Mouse (Mus musculus): ENCODE results near the gene Ddx23.
A peak's percentile ranks its signal among the peaks of the same experiment; 100 is the strongest.

The Ddx23 gene

DNA sequence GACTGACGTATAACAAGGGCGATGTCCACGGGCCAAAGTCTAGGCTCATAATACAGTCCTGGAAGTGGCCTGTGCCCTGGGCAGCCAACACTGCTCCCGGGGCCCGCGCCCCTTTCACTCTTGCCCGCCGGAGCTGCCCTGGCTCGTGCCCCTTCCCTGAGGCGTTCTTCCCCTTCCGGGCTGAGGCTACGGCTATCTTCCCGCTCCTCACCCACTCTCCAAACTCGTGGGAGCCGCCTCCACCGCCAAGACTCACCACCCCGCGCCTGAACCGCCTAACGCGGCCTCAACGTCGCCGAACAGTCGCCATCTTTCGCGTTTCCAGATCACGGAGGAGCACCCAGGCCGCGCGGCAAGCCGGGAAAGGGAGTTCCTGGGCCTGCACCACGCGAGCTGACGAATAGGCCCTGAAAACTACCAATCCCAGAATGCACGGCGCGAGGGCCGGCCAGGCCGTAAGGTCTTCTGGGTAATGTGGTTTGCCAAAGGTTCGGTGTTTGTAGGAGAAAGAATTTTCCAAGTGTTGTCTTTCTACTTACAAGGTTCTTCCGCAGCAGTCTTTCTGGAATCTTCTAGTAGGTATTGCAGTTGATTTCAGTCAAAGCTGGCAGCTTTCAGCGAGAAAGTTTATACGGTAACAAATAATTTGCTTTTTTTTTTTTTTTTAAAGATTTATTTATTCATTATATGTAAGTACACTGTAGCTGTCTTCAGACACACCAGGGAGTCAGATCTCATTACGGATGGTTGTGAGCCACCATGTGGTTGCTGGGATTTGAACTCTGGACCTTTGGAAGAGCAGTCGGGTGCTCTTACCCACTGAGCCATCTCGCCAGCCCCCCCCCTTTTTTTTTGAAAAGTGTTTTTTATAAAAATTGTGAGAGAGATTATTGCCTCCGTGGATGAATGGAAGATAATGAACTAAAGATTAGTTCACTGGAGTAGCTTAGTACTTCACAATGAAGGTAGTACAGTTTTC lies at the start of gene Ddx23:
Gene Ddx23, minus strand, starts transcription at position 328 of the 979 bp plus-strand sequence.
- DNase-seq (ENCODE audit: extremely low read depth, insufficient read length, low spot score) = peak; percentile 93

GRCm38 (mm10) chr15:98710442-98710841 lies 47.7 kb upstream of the Ddx23 start:
- DNase-seq (ENCODE audit: extremely low read depth, insufficient read length, low spot score) = no peak

GRCm38 (mm10) chr15:98707766-98708372 lies 45.2 kb upstream of the Ddx23 start, which contains the start of gene Ccdc65:
Gene Ccdc65, plus strand, starts transcription at chr15:98708207.
- peak; percentile 52 for DNase-seq (ENCODE audit: extremely low read depth, insufficient read length, low spot score)

GRCm38 (mm10) chr15:98704312-98704711 lies 41.6 kb upstream of the Ddx23 start:
- DNase-seq (ENCODE audit: extremely low read depth, insufficient read length, low spot score) = no peak

GRCm38 (mm10) chr15:98699190-98700105 lies 36.8 kb upstream of the Ddx23 start:
- peak; percentile 84 for DNase-seq (ENCODE audit: extremely low read depth, insufficient read length, low spot score)

GRCm38 (mm10) chr15:98696216-98696615 lies 33.5 kb upstream of the Ddx23 start:
- DNase-seq (ENCODE audit: extremely low read depth, insufficient read length, low spot score) = no peak

GRCm38 (mm10) chr15:98695726-98696125 lies 33.0 kb upstream of the Ddx23 start:
- no peak for DNase-seq (ENCODE audit: extremely low read depth, insufficient read length, low spot score)

DNA sequence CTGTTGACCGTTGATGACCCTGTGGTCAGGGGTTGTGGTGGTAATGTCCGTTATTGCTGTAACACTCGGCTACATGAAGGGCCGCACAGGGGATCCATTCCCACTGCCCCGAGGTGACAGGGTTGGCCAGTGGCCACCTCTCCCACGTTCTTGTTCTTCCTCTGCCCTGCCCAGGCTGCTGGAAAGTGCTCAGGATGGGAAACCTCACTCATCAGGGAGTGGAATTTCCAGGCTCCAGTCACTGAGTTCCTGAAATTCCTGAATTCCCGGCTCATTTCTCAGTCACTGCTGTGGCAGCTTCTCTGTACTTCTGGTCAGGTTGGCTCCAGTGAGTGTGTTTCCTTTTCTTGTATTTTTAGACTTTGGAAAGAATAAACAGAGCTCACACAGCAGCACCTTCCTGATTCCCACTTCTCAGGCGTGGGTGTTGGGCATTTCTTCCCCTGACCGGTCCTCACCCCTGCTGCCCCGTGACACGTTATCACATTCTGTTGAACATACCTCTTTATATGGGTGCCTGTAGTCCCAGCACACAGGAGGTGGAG lies 29.5 kb upstream of the Ddx23 start:
- DNase-seq (ENCODE audit: extremely low read depth, insufficient read length, low spot score) = peak; percentile 74

GRCm38 (mm10) chr15:98691486-98692147 lies 28.9 kb upstream of the Ddx23 start:
- DNase-seq (ENCODE audit: extremely low read depth, insufficient read length, low spot score) = no peak

DNA sequence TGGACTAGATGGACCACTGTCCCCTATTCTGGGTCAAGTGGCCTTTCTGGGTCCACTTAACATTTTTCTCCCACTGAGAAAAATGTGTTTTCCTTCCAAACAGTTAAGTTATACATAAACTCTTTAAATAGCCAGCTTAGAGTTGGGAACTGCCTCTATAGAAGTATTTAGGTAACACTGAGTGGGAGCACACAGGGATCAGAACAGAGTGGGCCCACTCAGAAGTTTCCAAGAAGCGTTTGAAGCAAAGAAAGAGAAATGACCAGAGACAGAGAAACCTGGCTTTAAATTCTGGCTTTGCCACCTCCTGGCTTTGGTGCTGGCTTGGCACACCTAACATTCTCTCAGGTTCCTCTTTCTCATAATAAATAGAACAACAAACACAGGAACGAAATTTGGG lies 27.0 kb upstream of the Ddx23 start:
- DNase-seq (ENCODE audit: extremely low read depth, insufficient read length, low spot score) = no peak

DNA sequence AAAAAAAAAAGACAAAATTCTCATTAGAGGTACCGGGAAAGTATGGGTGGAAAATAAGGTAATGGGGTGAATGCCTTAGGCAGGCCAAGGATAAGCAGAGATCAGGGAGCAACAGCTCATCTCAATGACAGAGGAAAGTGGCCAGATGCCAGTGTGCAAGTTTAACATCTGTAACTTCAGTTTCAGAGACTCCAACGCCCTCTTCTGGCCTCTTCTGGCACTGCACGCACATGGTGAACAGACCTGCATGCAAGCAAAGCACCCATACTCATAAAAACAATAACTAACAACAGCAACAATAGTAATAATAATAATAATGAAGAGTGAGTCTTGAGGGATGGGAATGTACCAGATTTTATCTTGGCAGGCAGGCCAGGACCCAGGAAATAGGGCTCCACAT lies 23.2 kb upstream of the Ddx23 start:
- DNase-seq (ENCODE audit: extremely low read depth, insufficient read length, low spot score) = no peak

- DNase-seq (ENCODE audit: extremely low read depth, insufficient read length, low spot score) = no peak
Measured at GRCm38 (mm10) chr15:98683746-98684145, 21.1 kb upstream of the Ddx23 start.

GRCm38 (mm10) chr15:98683177-98683576 lies 20.5 kb upstream of the Ddx23 start:
- DNase-seq (ENCODE audit: extremely low read depth, insufficient read length, low spot score) = no peak

- DNase-seq (ENCODE audit: extremely low read depth, insufficient read length, low spot score) = no peak
Measured at GRCm38 (mm10) chr15:98681633-98682032, 18.9 kb upstream of the Ddx23 start.

DNA sequence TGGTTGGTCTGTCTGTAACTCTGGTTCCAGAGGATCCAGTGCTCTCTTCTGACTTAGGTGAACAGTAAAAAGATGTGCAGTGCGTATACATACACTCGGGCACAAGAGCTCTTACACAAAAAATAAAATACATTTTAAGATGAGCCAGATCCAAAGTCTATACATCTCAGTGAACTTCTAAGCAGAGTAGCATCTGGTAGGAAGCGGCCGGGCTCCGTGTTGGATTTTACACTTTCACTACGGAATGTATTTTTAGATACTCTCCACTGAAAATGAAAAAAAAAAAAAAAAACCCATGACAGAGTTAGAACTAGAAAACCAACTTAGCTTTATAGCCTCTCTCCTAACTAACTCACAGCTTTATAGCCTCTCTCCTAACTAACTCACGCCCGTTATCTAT lies 18.0 kb upstream of the Ddx23 start:
- DNase-seq (ENCODE audit: extremely low read depth, insufficient read length, low spot score) = no peak

- DNase-seq (ENCODE audit: extremely low read depth, insufficient read length, low spot score) = no peak
Measured at GRCm38 (mm10) chr15:98677977-98678376, 15.3 kb upstream of the Ddx23 start.

DNA sequence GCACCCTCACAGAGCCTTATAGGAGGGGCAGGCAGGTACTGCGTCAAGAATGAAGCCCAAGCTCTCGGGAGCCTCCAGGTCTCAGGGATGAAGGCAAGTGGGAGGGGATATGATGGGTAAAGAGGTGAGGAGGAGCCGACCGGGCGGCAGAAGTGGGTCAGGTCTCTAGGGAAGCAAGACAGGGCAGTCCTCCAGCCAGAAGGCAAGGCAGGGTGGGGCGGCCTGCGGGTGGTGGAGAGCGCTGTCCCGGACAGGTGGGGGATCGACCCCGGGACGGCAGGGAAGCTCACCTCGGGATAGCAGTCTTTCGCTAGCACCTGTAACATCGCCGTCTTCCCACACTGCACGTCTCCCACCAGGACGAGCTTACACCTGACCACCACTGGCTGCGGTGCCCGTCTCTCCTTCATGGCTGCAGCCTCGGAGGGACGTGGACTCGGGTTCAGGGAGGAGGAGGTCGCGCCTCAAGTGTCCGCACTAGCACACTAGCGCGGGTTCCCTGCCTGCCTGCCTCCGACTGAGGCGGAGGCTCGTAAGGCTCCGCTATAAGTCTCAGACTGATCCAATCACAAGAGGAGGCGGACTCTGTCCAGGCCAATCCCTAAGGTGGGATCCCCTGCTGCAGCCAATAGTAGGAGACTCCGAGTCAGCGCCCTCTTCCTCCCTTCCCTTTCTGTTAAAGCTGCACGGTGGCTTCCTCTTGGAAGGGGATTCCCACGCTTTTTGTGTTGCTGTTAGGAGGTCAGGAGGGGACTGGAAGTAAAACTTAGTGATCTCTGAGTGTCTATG lies 14.4 kb upstream of the Ddx23 start, which contains the start of gene Rnd1:
Gene Rnd1, minus strand, starts transcription at position 522 of the 789 bp plus-strand sequence.
- DNase-seq (ENCODE audit: extremely low read depth, insufficient read length, low spot score) = peak; percentile 87

- DNase-seq (ENCODE audit: extremely low read depth, insufficient read length, low spot score) = peak; percentile 34
Measured at GRCm38 (mm10) chr15:98676471-98676870, 13.8 kb upstream of the Ddx23 start.

- DNase-seq (ENCODE audit: extremely low read depth, insufficient read length, low spot score) = peak; percentile 62
Measured at GRCm38 (mm10) chr15:98675634-98676250, 13.0 kb upstream of the Ddx23 start.
